Mouse (Mus musculus): ENCODE measurements around the gene Vps4a. TPM values are rescaled to one million over a fixed set of nuclear protein-coding genes. Genes with fewer than 3 reads are reported as not detected.
A peak's percentile ranks its signal among the peaks of the same experiment; 100 is the strongest.
"Not testable (repeated sequence)": the region's sequence is repeated elsewhere in the genome, so short reads cannot be mapped to it uniquely, and the experiment has no call there.

Gene Vps4a
- total RNA-seq (2021): 100 to 1,000 TPM; 107 to 108 TPM

GRCm38 (mm10) chr8:107030650-107031576 is at the start of gene Vps4a:
Gene Vps4a (plus strand): TSS chr8:107031222.
- peak; percentile 95 for DNase-seq

DNA sequence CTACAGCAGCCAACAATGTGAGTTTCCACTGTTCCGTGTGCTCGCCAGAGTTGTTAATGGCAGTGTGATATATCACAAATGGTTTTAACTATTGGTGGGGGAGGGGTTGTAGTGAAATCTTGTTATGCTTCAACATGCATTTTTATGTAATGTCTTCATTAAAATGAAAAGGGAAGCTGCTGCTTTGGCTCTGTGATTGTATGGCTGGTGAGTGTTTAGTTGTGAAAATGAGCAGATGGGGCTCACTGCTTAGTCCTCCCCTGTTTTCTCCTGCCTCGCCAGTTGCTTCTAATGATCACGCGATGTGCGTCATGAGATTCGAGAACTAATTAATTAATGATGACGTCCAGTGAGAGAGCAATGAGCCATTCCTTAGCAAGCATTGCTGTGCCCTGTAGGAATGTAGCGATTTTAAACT is 45.6 kb upstream of the Vps4a start:
- peak in 1 of 2 experiments; percentile 37 for DNase-seq

- DNase-seq: no peak
Measured at GRCm38 (mm10) chr8:106985951-106986350, 45.1 kb upstream of the Vps4a start.

- DNase-seq: no peak
Measured at GRCm38 (mm10) chr8:106987557-106987956, 43.5 kb upstream of the Vps4a start.

DNA sequence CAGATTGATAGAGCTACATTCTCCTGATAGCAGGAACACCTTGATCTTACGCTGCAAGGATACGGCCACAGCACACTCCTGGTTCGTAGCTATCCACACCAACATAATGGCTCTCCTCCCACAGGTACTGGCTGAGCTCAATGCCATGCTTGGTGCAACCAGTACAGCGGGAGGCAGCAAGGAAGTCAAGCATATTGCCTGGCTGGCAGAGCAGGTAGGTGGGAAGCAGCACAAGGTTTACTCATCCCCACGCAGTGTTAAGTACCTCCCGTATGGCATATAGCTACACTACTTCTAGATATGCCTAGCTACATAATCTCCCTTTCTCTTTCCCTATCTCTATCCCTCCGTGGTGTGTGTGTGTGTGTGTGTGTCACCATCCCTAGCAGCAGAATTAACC is 39.6 kb upstream of the Vps4a start:
- peak in 1 of 2 experiments; percentile 26 for DNase-seq

- DNase-seq: not testable (repeated sequence)
Measured at GRCm38 (mm10) chr8:106996339-106996738, 34.7 kb upstream of the Vps4a start.

DNA sequence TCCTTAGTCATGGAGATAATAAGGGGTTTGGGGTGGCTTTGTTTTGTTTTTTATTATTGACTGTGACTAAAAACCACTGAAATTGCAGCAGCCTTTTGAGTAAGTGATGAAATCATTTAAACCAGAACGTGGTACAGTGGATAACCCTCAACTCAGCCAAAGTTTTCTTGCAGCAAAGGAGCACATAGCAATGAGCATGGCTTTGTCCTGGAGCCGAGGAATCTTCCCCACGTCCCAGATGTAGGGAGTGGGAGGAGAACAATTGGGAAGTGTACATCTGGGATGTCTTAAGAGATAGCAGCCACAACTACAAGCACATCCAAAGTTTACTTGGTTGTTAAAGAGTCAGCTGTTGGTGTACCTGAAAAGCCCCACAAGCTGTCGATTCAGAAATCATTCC is 33.6 kb upstream of the Vps4a start:
- DNase-seq: no peak

- DNase-seq: peak; percentile 45 to 60
Measured at GRCm38 (mm10) chr8:106999068-106999467, 32.0 kb upstream of the Vps4a start.

DNA sequence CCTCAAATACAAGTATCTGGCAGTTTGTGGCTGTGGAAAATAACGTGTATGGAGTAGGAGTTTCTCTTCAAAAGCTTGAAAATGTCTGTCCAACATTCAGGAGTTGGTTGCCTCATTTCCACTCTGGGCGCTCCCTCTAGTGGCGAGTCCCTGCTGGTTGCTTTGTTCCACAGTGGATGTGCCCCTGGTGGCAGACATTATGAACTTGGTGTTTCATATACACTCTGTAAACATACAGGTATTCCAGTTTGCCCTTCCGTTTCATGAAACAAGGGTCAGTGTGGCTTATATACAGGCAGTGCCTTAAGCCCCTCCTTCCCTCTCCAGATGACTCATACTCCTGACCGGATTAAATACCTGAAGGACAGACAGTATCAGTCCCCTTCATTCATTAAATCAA is 28.5 kb upstream of the Vps4a start:
- DNase-seq: peak; percentile 83

GRCm38 (mm10) chr8:107007795-107008194 is 23.2 kb upstream of the Vps4a start:
- no peak for DNase-seq

GRCm38 (mm10) chr8:107012666-107013065 is 18.4 kb upstream of the Vps4a start:
- DNase-seq: no peak

- DNase-seq: no peak
Measured at GRCm38 (mm10) chr8:107014915-107015314, 16.1 kb upstream of the Vps4a start.

- no peak for DNase-seq
Measured at GRCm38 (mm10) chr8:107023479-107023878, 7.5 kb upstream of the Vps4a start.

- no peak for DNase-seq
Measured at GRCm38 (mm10) chr8:107029310-107029709, 1.7 kb upstream of the Vps4a start.

- DNase-seq: no peak
Measured at GRCm38 (mm10) chr8:107030058-107030457, 964 bp upstream of the Vps4a start.

GRCm38 (mm10) chr8:107031577-107032090 is 612 bp downstream of the Vps4a start:
- no peak for DNase-seq

- DNase-seq: not testable (repeated sequence)
Measured at GRCm38 (mm10) chr8:107033609-107034008, 2.6 kb downstream of the Vps4a start.

- DNase-seq: no peak
Measured at GRCm38 (mm10) chr8:107035641-107036040, 4.6 kb downstream of the Vps4a start.

DNA sequence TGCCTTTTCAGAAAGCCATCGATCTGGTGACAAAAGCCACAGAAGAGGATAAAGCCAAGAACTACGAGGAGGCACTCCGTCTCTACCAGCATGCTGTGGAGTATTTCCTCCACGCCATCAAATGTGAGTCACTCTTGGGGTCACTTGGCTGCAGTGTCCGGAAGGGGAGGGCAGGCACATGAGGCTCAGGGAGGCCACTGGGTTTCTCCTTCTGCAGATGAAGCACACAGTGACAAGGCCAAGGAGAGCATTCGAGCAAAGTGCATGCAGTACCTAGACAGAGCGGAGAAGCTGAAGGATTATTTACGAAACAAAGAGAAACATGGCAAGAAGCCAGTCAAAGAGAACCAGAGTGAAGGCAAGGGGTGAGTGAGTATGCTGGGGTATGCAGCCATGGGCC is 5.6 kb downstream of the Vps4a start:
- no peak for DNase-seq

- no peak for DNase-seq
Measured at GRCm38 (mm10) chr8:107040632-107041031, 9.6 kb downstream of the Vps4a start.

GRCm38 (mm10) chr8:107045478-107045877 is 14.5 kb downstream of the Vps4a start:
- no peak for DNase-seq

GRCm38 (mm10) chr8:107046976-107047375 is 16.0 kb downstream of the Vps4a start:
- DNase-seq: no peak

- peak; percentile 85 for DNase-seq
Measured at GRCm38 (mm10) chr8:107048061-107048941, 17.3 kb downstream of the Vps4a start, which contains the start of gene Pdf. Gene Pdf (minus strand): TSS chr8:107048614.
